Mouse (Mus musculus): ENCODE data around the gene Dpf1. TPM values are rescaled to one million over a fixed set of nuclear protein-coding genes. Genes with fewer than 3 reads are reported as not detected.

The Dpf1 gene
- total and polyA plus RNA-seq, 3 experiments: 10.2 to 17.3 TPM; not detected in 1

- no peaks in the 10 kb centered on the region for H3K27me3 ChIP-seq (ENCODE audit: control insufficient read depth in 1 of 2, insufficient read depth in 2 of 2, low read length in 2 of 2)
- H3K27ac ChIP-seq (ENCODE audit: control insufficient read depth, low read depth, low read length): peak overlapping the region; percentile 99
- peak; percentile 98 for DNase-seq (ENCODE audit: low read depth, low spot score)
- H3K9me3 ChIP-seq (replicated peaks; ENCODE audit: insufficient read depth, low read length): no peaks in the 10 kb centered on the region
- peak overlapping the region; percentile 84 for H3K9ac ChIP-seq (ENCODE audit: control insufficient read depth, low read depth, low read length, poor library complexity, severe bottlenecking)
- peak overlapping the region; percentile 57 to 67 for H3K4me3 ChIP-seq (ENCODE audit: control insufficient read depth in 1 of 2, insufficient read depth in 1 of 2, low read depth in 2 of 2, low read length in 2 of 2)
- H3K36me3 ChIP-seq (ENCODE audit: control insufficient read depth in 1 of 2, insufficient read depth in 2 of 2, low read length in 2 of 2): peaks cover 3 to 42% of the 10 kb centered on the region in 2 experiments; a peak in 3 of 4 replicates
- H3K4me1 ChIP-seq (ENCODE audit: control insufficient read depth in 1 of 2, insufficient read depth in 2 of 2, low read length in 2 of 2): peaks cover 24 to 56% of the 10 kb centered on the region in 2 experiments
- H3K79me2 ChIP-seq (ENCODE audit: control insufficient read depth, insufficient read depth, low read length, poor library complexity): peaks cover 33% of the 10 kb centered on the region
- TF ChIP-seq MAX (IDR thresholded peaks at IDR 0.05; ENCODE audit: low read length) (no peak; the same call in none of the 2 replicates), MXI1 (IDR thresholded peaks at IDR 0.05; ENCODE audit: low read depth, low read length) (peak; percentile 69), KAT2A (conservative IDR thresholded peaks at IDR 0.05; ENCODE audit: low read depth, low read length) (peak; percentile 52), BHLHE40 (IDR thresholded peaks at IDR 0.05; ENCODE audit: borderline replicate concordance, low read depth, low read length) (peak; percentile 2; the same call in 1 of the 2 replicates), MYC (IDR thresholded peaks at IDR 0.05; ENCODE audit: low read depth, low read length) (peak; percentile 84), NELFE (IDR thresholded peaks at IDR 0.05; ENCODE audit: low read depth, low read length) (peak; percentile 20), RCOR1 (IDR thresholded peaks at IDR 0.05; ENCODE audit: low read depth, low read length) (peak; percentile 90), TBP (IDR thresholded peaks at IDR 0.05; ENCODE audit: low read depth, low read length) (peak; percentile 69; the same call in 1 of the 2 replicates), POLR2AphosphoS2 (IDR thresholded peaks at IDR 0.05; ENCODE audit: low read length) (peak; percentile 53; the same call in 1 of the 2 replicates), E2F4 (IDR thresholded peaks at IDR 0.05; ENCODE audit: borderline replicate concordance, low read depth, low read length) (no peak), UBTF (IDR thresholded peaks at IDR 0.05; ENCODE audit: borderline replicate concordance, insufficient read depth, low read depth, low read length) (no peak), ZKSCAN1 (IDR thresholded peaks at IDR 0.05; ENCODE audit: low read depth, low read length) (no peak), CTCF (IDR thresholded peaks at IDR 0.05 in 2 of 3, conservative IDR thresholded peaks at IDR 0.05 in 1 of 3; ENCODE audit: control insufficient read depth in 1 of 3, insufficient read depth in 1 of 3, low read depth in 2 of 3, low read length in 3 of 3, poor library complexity in 1 of 3, severe bottlenecking in 1 of 3) (no peak), MAZ (IDR thresholded peaks at IDR 0.05; ENCODE audit: low read depth, low read length) (peak; percentile 36; the same call in 1 of the 2 replicates), EP300 (IDR thresholded peaks at IDR 0.05; ENCODE audit: low read depth in 1 of 2, low read length in 2 of 2) (peak; percentile 92 to 99), TCF12 (IDR thresholded peaks at IDR 0.05; ENCODE audit: low read depth, low read length) (peak; percentile 97), CHD2 (IDR thresholded peaks at IDR 0.05; ENCODE audit: low read length) (no peak), ZMIZ1 (IDR thresholded peaks at IDR 0.05; ENCODE audit: low read depth, low read length) (peak; percentile 35; the same call in 1 of the 2 replicates), TAL1 (IDR thresholded peaks at IDR 0.05; ENCODE audit: low read length) (peak; percentile 92), SIN3A (IDR thresholded peaks at IDR 0.05; ENCODE audit: low read length) (peak; percentile 93), HCFC1 (IDR thresholded peaks at IDR 0.05; ENCODE audit: low read depth, low read length) (peak; percentile 66), JUND (IDR thresholded peaks at IDR 0.05; ENCODE audit: low read depth, low read length) (0 out of 2 replicates have a peak, but pooled peaks have one; percentile 3), POLR2A (IDR thresholded peaks at IDR 0.05; ENCODE audit: control insufficient read depth in 1 of 2, insufficient read depth in 1 of 2, low read depth in 1 of 2, low read length in 2 of 2, poor library complexity in 1 of 2) (peak in 1 of 2 experiments; percentile 56; a peak in 2 of 4 replicates), NRF1 (IDR thresholded peaks at IDR 0.05; ENCODE audit: insufficient read depth, low read depth, low read length, poor library complexity, severe bottlenecking) (peak; percentile 66), MAFK (IDR thresholded peaks at IDR 0.05; ENCODE audit: borderline replicate concordance, low read depth, low read length) (no peak), GATA1 (IDR thresholded peaks at IDR 0.05; ENCODE audit: low read depth, low read length) (peak; percentile 98), GABPA (IDR thresholded peaks at IDR 0.05; ENCODE audit: low read depth, low read length) (no peak), MYB (IDR thresholded peaks at IDR 0.05; ENCODE audit: low read depth, low read length) (peak; percentile 97), SMC3 (IDR thresholded peaks at IDR 0.05; ENCODE audit: low read depth, low read length) (no peak), USF2 (IDR thresholded peaks at IDR 0.05; ENCODE audit: borderline replicate concordance in 1 of 2, insufficient read depth in 1 of 2, low read depth in 1 of 2, low read length in 2 of 2) (no peak), ELF1 (IDR thresholded peaks at IDR 0.05; ENCODE audit: low read depth, low read length) (peak; percentile 55; the same call in 1 of the 2 replicates), USF1 (IDR thresholded peaks at IDR 0.05; ENCODE audit: low read depth, low read length) (peak; percentile 43), ZNF384 (IDR thresholded peaks at IDR 0.05; ENCODE audit: low read depth, low read length) (peak; percentile 87), RAD21 (IDR thresholded peaks at IDR 0.05; ENCODE audit: low read depth, low read length) (no peak), MEF2A (IDR thresholded peaks at IDR 0.05; ENCODE audit: extremely low read depth, insufficient replicate concordance, low read depth, low read length, poor library complexity, severe bottlenecking) (no peak), CHD1 (IDR thresholded peaks at IDR 0.05; ENCODE audit: low read depth, low read length) (0 out of 2 replicates have a peak, but pooled peaks have one; percentile 8)
Observed at GRCm38 (mm10) chr7:29338984-29339679, 35.4 kb downstream of the Dpf1 start.
